Mouse (Mus musculus): ENCODE data around the gene Lrpprc. TPM values are rescaled to one million over a fixed set of nuclear protein-coding genes. Genes with fewer than 3 reads are reported as not detected.
A peak's percentile ranks its signal among the peaks of the same experiment; 100 is the strongest.

Lrpprc gene
- total and polyA plus RNA-seq, 3 experiments, result 54.4 to 73.8 (median 65.9) TPM

GRCm38 (mm10) chr17:84790043-84790442 lies 546 bp downstream of the Lrpprc start:
- Histone ChIP-seq H3K9me3 (replicated peaks; ENCODE audit: low read length) (no peaks in the 10 kb centered on the region), H3K36me3 (replicated peaks in 1 of 2; ENCODE audit: control insufficient read depth in 1 of 2, insufficient read depth in 1 of 2, low read length in 1 of 2) (peaks cover 17 to 48% of the 10 kb centered on the region in 2 experiments), H3K79me2 (replicated peaks; ENCODE audit: control insufficient read depth, extremely low read depth, insufficient read depth, poor library complexity, severe bottlenecking) (peaks cover 53% of the 10 kb centered on the region), H3K4me2 (ENCODE audit: insufficient read depth, low read depth, poor library complexity, severe bottlenecking) (peak overlapping the region; percentile 90; the same call in 1 of the 2 replicates), H3K27ac (ENCODE audit: insufficient read depth, low read depth) (no peak overlapping the region), H3K27me3 (replicated peaks) (no peaks in the 10 kb centered on the region), H3K4me1 (ENCODE audit: control insufficient read depth in 1 of 2, insufficient read depth in 2 of 2) (peaks cover 9 to 35% of the 10 kb centered on the region in 2 experiments), H3K9ac (ENCODE audit: insufficient read depth, low read depth) (peak overlapping the region; percentile 76), H3K4me3 (replicated peaks in 1 of 3; ENCODE audit: low read depth in 2 of 3, low read length in 2 of 3, poor library complexity in 1 of 3) (peak overlapping the region; percentile 85 to 99 (median 92))
- TF ChIP-seq MAZ (IDR thresholded peaks at IDR 0.05; ENCODE audit: low read depth, low read length), result no peak
- TF ChIP-seq UBTF (IDR thresholded peaks at IDR 0.05; ENCODE audit: low read depth, low read length), result peak; percentile 28; the same call in 1 of the 2 replicates
- peak; percentile 25 for DNase-seq (ENCODE audit: extremely low read depth)
- in situ Hi-C loops (cut with MboI; ENCODE audit: low pct_ligation_motif_present, low pct_unique_long_range_greater_than_20kb, low sequenced_read_pairs) (no loop called here), dilution Hi-C loops (cut with MboI; ENCODE audit: extremely low pct_ligation_motif_present, extremely low pct_unique_long_range_greater_than_20kb, low sequenced_read_pairs) (no loop called here)

- Histone ChIP-seq H3K27me3 (replicated peaks) (no peaks in the 10 kb centered on the region), H3K79me2 (replicated peaks; ENCODE audit: control insufficient read depth, extremely low read depth, insufficient read depth, poor library complexity, severe bottlenecking) (peaks cover 66% of the 10 kb centered on the region), H3K4me2 (ENCODE audit: insufficient read depth, low read depth, poor library complexity, severe bottlenecking) (peak overlapping the region; percentile 90), H3K4me1 (ENCODE audit: control insufficient read depth in 1 of 2, insufficient read depth in 2 of 2) (peaks cover 9 to 27% of the 10 kb centered on the region in 2 experiments), H3K9me3 (replicated peaks; ENCODE audit: low read length) (no peaks in the 10 kb centered on the region), H3K4me3 (replicated peaks in 1 of 3; ENCODE audit: low read depth in 2 of 3, low read length in 2 of 3, poor library complexity in 1 of 3) (peak overlapping the region in 2 of 3 experiments; percentile 92 to 99), H3K36me3 (replicated peaks in 1 of 2; ENCODE audit: control insufficient read depth in 1 of 2, insufficient read depth in 1 of 2, low read length in 1 of 2) (peaks cover 19 to 52% of the 10 kb centered on the region in 2 experiments), H3K9ac (ENCODE audit: insufficient read depth, low read depth) (peak overlapping the region; percentile 76; the same call in 1 of the 2 replicates), H3K27ac (ENCODE audit: insufficient read depth, low read depth) (no peak overlapping the region)
- dilution Hi-C loops (cut with MboI; ENCODE audit: extremely low pct_ligation_motif_present, extremely low pct_unique_long_range_greater_than_20kb, low sequenced_read_pairs) (no loop called here), in situ Hi-C loops (cut with MboI; ENCODE audit: low pct_ligation_motif_present, low pct_unique_long_range_greater_than_20kb, low sequenced_read_pairs) (no loop called here)
- TF ChIP-seq MXI1 (IDR thresholded peaks at IDR 0.05; ENCODE audit: low read depth, low read length), result 0 out of 2 replicates have a peak, but pooled peaks have one; percentile 22
- no peak for TF ChIP-seq PAX5 (IDR thresholded peaks at IDR 0.05; ENCODE audit: low read length)
- no peak for TF ChIP-seq MYC (IDR thresholded peaks at IDR 0.05; ENCODE audit: low read depth, low read length)
- TF ChIP-seq POLR2A (IDR thresholded peaks at IDR 0.05; ENCODE audit: low read depth, low read length), result no peak
- peak; percentile 61 for TF ChIP-seq BHLHE40 (IDR thresholded peaks at IDR 0.05; ENCODE audit: low read depth, low read length)
- TF ChIP-seq JUN (IDR thresholded peaks at IDR 0.05; ENCODE audit: insufficient read depth, low read depth, low read length), result no peak
- TF ChIP-seq ETS1 (conservative IDR thresholded peaks at IDR 0.05; ENCODE audit: low read depth, low read length), result no peak
- TF ChIP-seq ZC3H11A (IDR thresholded peaks at IDR 0.05; ENCODE audit: low read depth, low read length), result no peak
- TF ChIP-seq MAX (IDR thresholded peaks at IDR 0.05; ENCODE audit: low read length), result peak; percentile 38; the same call in 1 of the 2 replicates
- no peak for TF ChIP-seq EP300 (IDR thresholded peaks at IDR 0.05; ENCODE audit: low read length)
- no peak for TF ChIP-seq SMC3 (IDR thresholded peaks at IDR 0.05; ENCODE audit: low read depth, low read length)
- DNase-seq (ENCODE audit: extremely low read depth), result no peak
Measured at GRCm38 (mm10) chr17:84788376-84789125, 2.0 kb downstream of the Lrpprc start.

Data from CH12.LX (cell line).